Mouse (Mus musculus) liver, adult 2 months (tissue): Measurements from ENCODE around the gene Gtf2a2. TPM values are rescaled to one million over a fixed set of nuclear protein-coding genes. Genes with fewer than 3 reads are reported as not detected.

Experiments used
- DNase-seq: peaks from one replicate; pipeline ENCODE4 v3.0.0-alpha.2; 2011; ENCODE audit warnings: low read depth, low spot score; ENCODE audit errors: extremely low read depth
- H3K27ac ChIP-seq: fragments of 200-500 bp; replicated peaks from 2 replicates; pipeline ENCODE4 v1.5.1; 2012; ENCODE audit warnings: low read depth, mild to moderate bottlenecking, control low read depth, inconsistent platforms, low read length; ENCODE audit not compliant: insufficient read depth
- H3K27me3 ChIP-seq: fragments of 200-500 bp; 2 replicates; pipeline ENCODE4 v1.6.1; 2012; ENCODE audit warnings: mild to moderate bottlenecking, moderate library complexity, low read length, inconsistent platforms; ENCODE audit not compliant: control insufficient read depth, insufficient read depth
- H3K36me3 ChIP-seq: fragments of 200-500 bp; 2 replicates; pipeline ENCODE4 v1.6.1; 2012; ENCODE audit warnings: low read length, inconsistent platforms; ENCODE audit not compliant: control insufficient read depth, insufficient read depth
- H3K4me1 ChIP-seq: fragments of 200-500 bp; 2 replicates; pipeline ENCODE4 v1.6.1; 2011; ENCODE audit warnings: low read length; ENCODE audit not compliant: control insufficient read depth, insufficient read depth
- H3K4me3 ChIP-seq: fragments of 200-500 bp; 2 replicates; pipeline ENCODE4 v1.5.1; 2011; ENCODE audit warnings: low read depth, mild to moderate bottlenecking, control low read depth, low read length, moderate library complexity; ENCODE audit not compliant: insufficient read depth
- H3K79me2 ChIP-seq: fragments of 200-500 bp; 2 replicates; pipeline ENCODE4 v1.6.1; 2012; ENCODE audit warnings: inconsistent platforms, mild to moderate bottlenecking, low read length, moderate library complexity; ENCODE audit not compliant: control insufficient read depth, insufficient read depth
- H3K9ac ChIP-seq: fragments of 200-500 bp; 2 replicates; pipeline ENCODE4 v1.6.1; 2012; ENCODE audit warnings: low read depth, mild to moderate bottlenecking, control low read depth, inconsistent platforms, low read length
- CTCF ChIP-seq: fragments of 200-500 bp; IDR thresholded peaks from 2 replicates; pipeline ENCODE4 v1.5.1; 2011; ENCODE audit warnings: low read depth, low read length, control low read depth
- POLR2A ChIP-seq: fragments of 200-500 bp; IDR thresholded peaks from 2 replicates; pipeline ENCODE4 v1.6.1; 2011; ENCODE audit warnings: low read length, control low read depth; ENCODE audit not compliant: insufficient read depth; ENCODE audit errors: extremely low read depth
- WGBS: fragments of 180-500 bp; shearing (Covaris S2); methylation state at CpG from one replicate; pipeline ENCODE4 v1.1.7; 2018; 5-methylcytosine and 5-hydroxymethylcytosine counted together
- polyA plus RNA-seq: library from polyadenylated mRNA; depleted of rRNA; stranded (reverse); fragments of >200 nt; gene quantifications from 2 replicates; pipeline ENCODE4 v1.2.3, GENCODE M21; 2012
- total RNA-seq: library from RNA; depleted of rRNA; stranded (reverse); fragments of >200 nt; gene quantifications from 2 replicates; pipeline ENCODE4 v1.2.3, GENCODE M21; 2014

The Gtf2a2 gene
- total and polyA plus RNA-seq, 2 experiments: 13.4 to 59.4 TPM

- H3K27me3 ChIP-seq: no peaks in the 10 kb centered on the region
- no peak overlapping the region for H3K4me3 ChIP-seq
- no peak overlapping the region for H3K9ac ChIP-seq
- H3K79me2 ChIP-seq: no peaks in the 10 kb centered on the region
- no peak for TF ChIP-seq CTCF
- H3K4me1 ChIP-seq: no peaks in the 10 kb centered on the region; the same call in 1 of the 2 replicates
- H3K36me3 ChIP-seq: peaks cover 17% of the 10 kb centered on the region
- no peak for DNase-seq
- H3K27ac ChIP-seq: no peak overlapping the region
These were observed 12.3 kb downstream of the Gtf2a2 start for GRCm38 (mm10) chr9:70024648-70025047.

- Histone ChIP-seq H3K4me1 (no peaks in the 10 kb centered on the region; the same call in 1 of the 2 replicates), H3K4me3 (no peak overlapping the region), H3K79me2 (no peaks in the 10 kb centered on the region), H3K9ac (no peak overlapping the region), H3K36me3 (peaks cover 12% of the 10 kb centered on the region), H3K27me3 (no peaks in the 10 kb centered on the region), H3K27ac (no peak overlapping the region)
- no peak for TF ChIP-seq POLR2A
- no peak for TF ChIP-seq CTCF
- no peak for DNase-seq
- 85% methylated on average over 2 of the region's 2 CpGs for whole genome bisulfite sequencing
These were observed 13.1 kb downstream of the Gtf2a2 start for GRCm38 (mm10) chr9:70025365-70026012.

GRCm38 (mm10) chr9:70032167-70032566, 19.8 kb downstream of the Gtf2a2 start:
- DNase-seq: no peak
- no peak overlapping the region for H3K27ac ChIP-seq
- H3K27me3 ChIP-seq: no peaks in the 10 kb centered on the region
- WGBS: 100% methylated on average over 1 of the region's 1 CpGs
- no peak overlapping the region for H3K9ac ChIP-seq
- H3K79me2 ChIP-seq: no peaks in the 10 kb centered on the region
- TF ChIP-seq CTCF (no peak), POLR2A (no peak)
- H3K4me1 ChIP-seq: no peaks in the 10 kb centered on the region
- no peak overlapping the region for H3K4me3 ChIP-seq
- H3K36me3 ChIP-seq: no peaks in the 10 kb centered on the region

GRCm38 (mm10) chr9:70033056-70033455, 20.7 kb downstream of the Gtf2a2 start:
- no peak for DNase-seq
- no peak overlapping the region for H3K9ac ChIP-seq
- no peak overlapping the region for H3K4me3 ChIP-seq
- H3K4me1 ChIP-seq: no peaks in the 10 kb centered on the region
- no peaks in the 10 kb centered on the region for H3K27me3 ChIP-seq
- no peaks in the 10 kb centered on the region for H3K36me3 ChIP-seq
- no peak overlapping the region for H3K27ac ChIP-seq
- 50% methylated on average over 9 of the region's 9 CpGs for WGBS
- H3K79me2 ChIP-seq: no peaks in the 10 kb centered on the region
- TF ChIP-seq CTCF (no peak), POLR2A (no peak)

- WGBS: 84% methylated on average over 7 of the region's 7 CpGs
- Histone ChIP-seq H3K27me3 (no peaks in the 10 kb centered on the region), H3K79me2 (no peaks in the 10 kb centered on the region), H3K4me1 (no peaks in the 10 kb centered on the region), H3K27ac (no peak overlapping the region), H3K9ac (no peak overlapping the region), H3K36me3 (no peaks in the 10 kb centered on the region), H3K4me3 (no peak overlapping the region)
- TF ChIP-seq POLR2A: no peak
- no peak for TF ChIP-seq CTCF
- no peak for DNase-seq
These were observed 22.4 kb downstream of the Gtf2a2 start for GRCm38 (mm10) chr9:70034702-70035101.

GRCm38 (mm10) chr9:70036646-70037045, 24.3 kb downstream of the Gtf2a2 start:
- Histone ChIP-seq H3K27me3 (no peaks in the 10 kb centered on the region), H3K4me3 (no peak overlapping the region), H3K36me3 (no peaks in the 10 kb centered on the region), H3K9ac (no peak overlapping the region), H3K4me1 (no peaks in the 10 kb centered on the region), H3K27ac (no peak overlapping the region), H3K79me2 (no peaks in the 10 kb centered on the region)
- TF ChIP-seq CTCF: no peak
- TF ChIP-seq POLR2A: no peak
- DNase-seq: no peak
- WGBS: 83% methylated on average over 4 of the region's 4 CpGs
